Mouse (Mus musculus) stomach, postnatal 0 days (tissue): ENCODE measurements around the gene Etfdh. TPM values are rescaled to one million over a fixed set of nuclear protein-coding genes. Genes with fewer than 3 reads are reported as not detected.

Experiments used
- ATAC-seq: fragments of 200-750 bp; cut with Nextera tagmentation; 2 replicates; pipeline ENCODE4 v1.8.0; 2017; ENCODE audit not compliant: low FRiP score, low TSS enrichment
- DNase-seq: peaks from one replicate; pipeline ENCODE4 v3.0.0-alpha.2; 2016; ENCODE audit warnings: low spot score
- H3K27ac ChIP-seq: fragments of 300-500 bp; sonication (generic); replicated peaks from 2 replicates; pipeline ENCODE4 v1.5.1; 2014; ENCODE audit warnings: mild to moderate bottlenecking, control low read depth
- H3K27me3 ChIP-seq: fragments of 300-500 bp; sonication (generic); 2 replicates; pipeline ENCODE4 v1.6.1; 2014; ENCODE audit warnings: low read length; ENCODE audit not compliant: control insufficient read depth, insufficient read depth
- H3K36me3 ChIP-seq: fragments of 300-500 bp; sonication (generic); 2 replicates; pipeline ENCODE4 v1.6.1; 2014; ENCODE audit warnings: low read length, mixed read lengths; ENCODE audit not compliant: control insufficient read depth, insufficient read depth
- H3K4me1 ChIP-seq: fragments of 300-500 bp; sonication (generic); replicated peaks from 2 replicates; pipeline ENCODE4 v1.6.1; 2014; ENCODE audit warnings: antibody characterized with exemption; ENCODE audit not compliant: control insufficient read depth, insufficient read depth
- H3K4me2 ChIP-seq: fragments of 300-500 bp; sonication (generic); replicated peaks from 2 replicates; pipeline ENCODE4 v1.6.1; 2014; ENCODE audit warnings: low read depth, mild to moderate bottlenecking, control low read depth, moderate library complexity
- H3K4me3 ChIP-seq: fragments of 300-500 bp; sonication (generic); 2 replicates; pipeline ENCODE4 v1.5.1; 2014; ENCODE audit warnings: low read depth, low read length, control low read depth
- H3K9ac ChIP-seq: fragments of 300-500 bp; sonication (generic); 2 replicates; pipeline ENCODE4 v1.6.1; 2014; ENCODE audit warnings: mild to moderate bottlenecking, low read length, control low read depth, mixed read lengths
- H3K9me3 ChIP-seq: fragments of 300-500 bp; sonication (generic); 2 replicates; pipeline ENCODE4 v1.6.1; 2016; ENCODE audit warnings: low read length; ENCODE audit not compliant: control insufficient read depth
- CTCF ChIP-seq: IDR thresholded peaks from 2 replicates; pipeline ENCODE4 v1.5.1; 2016; ENCODE audit warnings: antibody characterized with exemption, low read depth, mild to moderate bottlenecking, moderate library complexity
- EP300 ChIP-seq: optimal IDR thresholded peaks from 2 replicates; pipeline ENCODE3; 2016; ENCODE audit warnings: antibody characterized with exemption
- WGBS: fragments of 180-500 bp; shearing (Covaris S2); extraction: QIAGEN DNeasy Blood & Tissue Kit; methylation state at CpG from one replicate; pipeline ENCODE4 v1.1.7; 2014; 5-methylcytosine and 5-hydroxymethylcytosine counted together
- polyA plus RNA-seq: library from polyadenylated mRNA; unstranded; fragments of >200 nt; fragmentation: Nextera tagmentation; extraction: Ambion mirVana; gene quantifications from 2 replicates; pipeline ENCODE4 v1.2.1, GENCODE M21; 2015

Gene Etfdh
- polyA plus RNA-seq, 1 experiment from 2014 or later = 79.6 TPM

- H3K4me1 ChIP-seq = no peaks in the 10 kb centered on the region
- no peaks in the 10 kb centered on the region for H3K27me3 ChIP-seq
- WGBS = 86% methylated on average over 16 of the region's 16 CpGs
- no peak overlapping the region; the same call in 1 of the 2 replicates for H3K4me2 ChIP-seq
- H3K4me3 ChIP-seq = no peak overlapping the region
- DNase-seq = no peak
- no peak for ATAC-seq
- H3K27ac ChIP-seq = no peak overlapping the region; the same call in 1 of the 2 replicates
- no peak overlapping the region for H3K9ac ChIP-seq
- H3K36me3 ChIP-seq = no peaks in the 10 kb centered on the region
- TF ChIP-seq EP300 (no peak), CTCF (peak; percentile 38)
- H3K9me3 ChIP-seq = no peaks in the 10 kb centered on the region
Measured at GRCm38 (mm10) chr3:79568629-79569350, 60.5 kb downstream of the Etfdh start.

DNA sequence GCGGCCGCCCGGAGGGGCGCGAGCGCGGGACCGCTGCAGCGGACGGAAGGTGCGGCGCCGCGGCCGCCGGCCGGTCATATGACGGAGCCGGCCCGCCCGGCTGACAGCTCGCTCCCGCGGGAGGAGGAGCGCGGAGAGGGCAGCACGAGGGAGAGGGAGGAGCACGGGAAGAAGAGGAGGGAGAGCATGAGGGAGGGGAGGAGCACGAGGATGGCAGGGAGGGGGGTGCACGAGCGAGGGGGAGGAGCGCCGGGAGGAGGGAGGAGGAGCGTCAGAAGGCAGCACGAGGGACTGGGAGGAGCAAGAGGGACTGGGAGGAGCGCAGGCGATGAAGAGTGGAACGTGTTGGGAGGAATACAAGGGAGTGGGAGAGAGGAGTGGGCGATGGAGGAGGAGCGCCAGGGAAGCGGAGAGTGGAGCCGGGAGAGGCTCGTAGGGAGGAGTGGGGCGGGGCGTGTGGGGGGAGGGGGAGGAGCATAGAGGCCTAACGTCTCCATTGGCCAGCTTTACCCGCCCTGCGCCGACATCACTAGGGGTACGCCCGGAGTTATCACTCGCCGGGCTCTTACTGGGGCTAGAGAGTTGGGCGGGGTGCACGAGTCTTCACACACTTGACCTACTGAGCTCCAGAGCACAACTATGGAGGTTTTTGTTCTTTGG is 61.5 kb downstream of the Etfdh start, which contains the start of gene Fnip2:
TSS of gene Fnip2 (minus strand) at position 94 of the 660 bp plus-strand sequence.
- no peaks in the 10 kb centered on the region for H3K27me3 ChIP-seq
- WGBS = 1% methylated on average over 35 of the region's 55 CpGs
- peak within 1 kb of the TSS; percentile 89 for H3K27ac ChIP-seq
- H3K4me2 ChIP-seq = peak within 1 kb of the TSS; percentile 93
- TF ChIP-seq EP300 = no peak
- no peak for TF ChIP-seq CTCF
- H3K4me3 ChIP-seq = peak within 1 kb of the TSS; percentile 77
- no peaks in the 10 kb centered on the region for H3K36me3 ChIP-seq
- H3K4me1 ChIP-seq = no peaks in the 10 kb centered on the region
- DNase-seq (peak; percentile 96), ATAC-seq (peak; percentile 97)
- no peaks in the 10 kb centered on the region for H3K9me3 ChIP-seq
- peak within 1 kb of the TSS; percentile 76 for H3K9ac ChIP-seq

DNA sequence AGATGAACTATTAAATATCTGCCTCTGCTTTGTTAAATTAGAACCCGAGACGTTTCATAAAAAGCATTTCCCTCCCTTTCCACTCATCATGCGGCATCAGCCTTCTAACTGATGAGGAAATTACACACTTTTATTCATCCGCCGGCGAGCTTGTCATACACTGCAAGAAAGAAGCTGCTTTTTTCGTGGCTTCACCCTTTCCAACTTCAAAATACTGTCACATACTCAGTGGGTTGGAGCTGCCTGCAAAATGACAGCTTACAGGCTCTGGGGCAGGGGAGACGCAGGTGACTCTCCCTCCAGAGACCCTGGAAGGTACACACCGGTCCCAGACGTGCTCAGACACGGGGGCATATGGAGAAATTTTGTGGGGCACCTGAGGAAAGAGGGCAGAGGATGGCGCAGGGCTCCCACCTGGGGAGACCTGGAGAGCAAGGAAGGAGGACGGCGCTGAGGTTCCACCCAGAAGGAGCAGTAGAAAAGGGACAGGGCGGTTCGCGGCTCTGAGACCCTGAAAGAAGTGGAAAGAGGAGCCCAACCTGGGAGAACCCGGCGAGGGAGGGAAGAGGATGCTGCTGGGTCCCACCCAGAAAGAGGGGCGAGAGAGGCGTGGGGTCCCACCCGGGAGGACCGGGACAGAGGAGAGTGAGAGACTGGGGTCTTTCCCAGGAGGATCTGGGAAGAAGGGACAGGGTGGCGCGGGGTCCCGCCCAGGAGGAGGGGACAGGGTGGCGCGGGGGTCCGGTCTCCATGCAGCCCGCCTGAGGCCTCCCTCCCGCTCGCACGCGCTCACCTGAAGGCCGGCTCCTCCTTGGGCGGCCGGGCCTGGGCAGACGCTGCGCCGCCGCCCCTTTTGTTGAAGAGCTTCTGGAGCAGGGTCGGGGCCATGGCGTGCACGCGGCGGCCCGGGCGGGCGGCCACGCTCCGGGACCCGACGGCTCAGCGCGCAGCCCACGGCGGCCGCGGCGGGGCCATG is 62.3 kb downstream of the Etfdh start:
- no peaks in the 10 kb centered on the region for H3K27me3 ChIP-seq
- no peaks in the 10 kb centered on the region for H3K36me3 ChIP-seq
- peak overlapping the region; percentile 93 for H3K4me2 ChIP-seq
- 1% methylated on average over 56 of the region's 60 CpGs for WGBS
- peak overlapping the region; percentile 77 for H3K4me3 ChIP-seq
- ATAC-seq = peak; percentile 65
- H3K4me1 ChIP-seq = no peaks in the 10 kb centered on the region
- no peaks in the 10 kb centered on the region for H3K9me3 ChIP-seq
- DNase-seq = no peak
- peak overlapping the region; percentile 89 for H3K27ac ChIP-seq
- H3K9ac ChIP-seq = peak overlapping the region; percentile 76
- no peak for TF ChIP-seq EP300
- TF ChIP-seq CTCF = no peak

DNA sequence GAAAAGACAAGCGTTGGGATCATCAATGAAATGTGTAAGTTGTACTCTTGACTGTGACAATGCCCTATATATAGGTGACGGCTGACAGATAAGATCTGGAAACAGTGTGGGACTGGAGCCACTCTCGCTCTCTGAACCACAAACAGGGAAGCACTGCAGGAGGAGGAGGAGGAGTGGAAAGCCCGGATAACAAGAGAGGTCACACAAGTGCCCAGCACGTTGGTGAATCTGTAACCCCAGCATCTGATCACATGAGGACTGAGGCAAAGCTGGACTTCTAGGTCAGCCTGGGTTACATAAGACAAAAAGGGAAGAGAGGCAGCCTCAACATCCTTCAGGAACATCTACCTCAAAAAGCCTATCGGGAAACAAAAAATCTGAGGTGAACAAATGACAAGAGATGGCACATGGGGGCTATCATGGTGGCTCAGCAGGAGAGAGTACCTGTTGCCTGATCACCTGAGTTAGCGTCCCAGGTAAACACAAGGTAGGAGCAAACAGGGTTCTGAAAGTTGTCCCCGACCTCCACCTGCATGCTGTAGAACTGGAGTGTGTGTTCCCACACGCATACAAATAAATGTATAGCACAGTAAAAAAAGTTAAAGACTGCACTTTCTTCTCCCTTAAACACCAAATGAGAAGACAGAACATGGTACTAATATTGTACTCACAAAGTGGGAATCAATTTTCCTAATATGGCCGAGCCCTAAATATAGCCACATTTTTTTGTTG is 64.3 kb downstream of the Etfdh start:
- Histone ChIP-seq H3K27ac (no peak overlapping the region), H3K4me2 (no peak overlapping the region), H3K4me3 (no peak overlapping the region), H3K9me3 (no peaks in the 10 kb centered on the region), H3K9ac (no peak overlapping the region), H3K4me1 (no peaks in the 10 kb centered on the region), H3K27me3 (no peaks in the 10 kb centered on the region), H3K36me3 (no peaks in the 10 kb centered on the region)
- no peak for ATAC-seq
- no peak for TF ChIP-seq CTCF
- TF ChIP-seq EP300 = no peak
- DNase-seq = no peak
- WGBS = 67% methylated on average over 10 of the region's 10 CpGs

- H3K27ac ChIP-seq = no peak overlapping the region
- H3K4me1 ChIP-seq = no peaks in the 10 kb centered on the region
- H3K27me3 ChIP-seq = no peaks in the 10 kb centered on the region
- 77% methylated on average over 2 of the region's 2 CpGs for WGBS
- no peak overlapping the region for H3K4me3 ChIP-seq
- no peaks in the 10 kb centered on the region for H3K9me3 ChIP-seq
- H3K4me2 ChIP-seq = no peak overlapping the region
- no peak for TF ChIP-seq EP300
- no peak for TF ChIP-seq CTCF
- H3K36me3 ChIP-seq = no peaks in the 10 kb centered on the region
- no peak for DNase-seq
- no peak for ATAC-seq
- H3K9ac ChIP-seq = no peak overlapping the region
Measured at GRCm38 (mm10) chr3:79563511-79563910, 65.8 kb downstream of the Etfdh start.
